ENCODE assay signal across 13 mouse cellular contexts in genomic region chr14:76451011-76451410, GRCm38 (mm10). TPM values are rescaled to one million over a fixed set of nuclear protein-coding genes. Genes with fewer than 3 reads are reported as not detected.
DNase-seq lines count a peak whose midpoint lies in the region.
"Had no signal": no experiment of that assay in that cellular context is flagged by ENCODE, and none has a peak within 500 bp of the region (broad histone marks: within the 10 kb centered on the region; RNA-seq: fewer than 3 reads in every experiment).

No protein-coding gene starts in this region.

- intact Hi-C loops in heart, postnatal 10 days (cut with DNase I): no loop called here

- peak; percentile 65 for DNase-seq in heart, adult 11 months
- no peak for DNase-seq in heart, postnatal 10 days
- peak; percentile 38 to 44 for DNase-seq in left cerebral cortex, adult 18-20 months (ENCODE audit: low spot score in 2 of 2)
- DNase-seq in left cerebral cortex, adult 11 months (ENCODE audit: low spot score): no peak
- peak; percentile 26 to 32 for DNase-seq in right cerebral cortex, adult 2 months (ENCODE audit: low spot score in 2 of 2)
- no peak for DNase-seq in right cerebral cortex, postnatal 25 days
- no peak for DNase-seq in embryo, embryonic 10 days (ENCODE audit: low spot score)
- DNase-seq: adrenal gland, postnatal 14 days; cerebellum, adult 18-20 months; cerebellum, adult 9-11 months; cerebellum, postnatal 36 days; gastrocnemius, postnatal 10 days; heart, adult 2 months had no signal

RNA-seq across cellular contexts. Expression of gene Tsc22d1, which starts 36.2 kb away (rescaled TPM):
- 100 to 1,000 TPM; 366 to 428 TPM for total RNA-seq in heart, postnatal 10 days (2021)
- 100 to 1,000 TPM; 555 to 587 TPM for total RNA-seq in left cerebral cortex, adult 18-20 months (2021)

Comparison
In these comparisons a context has a peak if more than half of its experiments do, and no peak if none do; other contexts are left out.
1. DNase-seq: peak in heart, adult 11 months (single experiment), left cerebral cortex, adult 18-20 months (2 of 2) and right cerebral cortex, adult 2 months (2 of 2); none in heart, postnatal 10 days (0 of 2), left cerebral cortex, adult 11 months (single experiment), right cerebral cortex, postnatal 25 days (single experiment) and embryo, embryonic 10 days (single experiment).